Mouse (Mus musculus): Measurements from ENCODE around the gene Prr3.

- TF ChIP-seq POLR2A (IDR thresholded peaks at IDR 0.05; ENCODE audit: low read depth, low read length) (no peak), CTCF (IDR thresholded peaks at IDR 0.05; ENCODE audit: extremely low read depth, insufficient read length, insufficient replicate concordance, low read depth, low read length) (no peak)
Measured at GRCm38 (mm10) chr17:35998545-35999305, 18.7 kb upstream of the Prr3 start.
